Mouse (Mus musculus) heart, postnatal 0 days (tissue): ENCODE measurements around the gene Pck2.

Source experiments
- CTCF ChIP-seq: IDR thresholded peaks from 2 replicates; pipeline ENCODE4 v1.5.1; 2016; ENCODE audit warnings: antibody characterized with exemption, control low read depth, low read depth
- EP300 ChIP-seq: IDR thresholded peaks from 2 replicates; pipeline ENCODE4 v1.6.1; 2016; ENCODE audit warnings: antibody characterized with exemption, low read depth

- TF ChIP-seq CTCF = no peak
- no peak for TF ChIP-seq EP300
These were observed 31.7 kb downstream of the Pck2 start for GRCm38 (mm10) chr14:55571760-55572159.
